Mouse (Mus musculus) heart, postnatal 0 days (tissue): ENCODE results near the gene Commd1.

Experiments used
- CTCF ChIP-seq: IDR thresholded peaks from 2 replicates; pipeline ENCODE4 v1.5.1; 2016; ENCODE audit warnings: antibody characterized with exemption, control low read depth, low read depth
- EP300 ChIP-seq: IDR thresholded peaks from 2 replicates; pipeline ENCODE4 v1.6.1; 2016; ENCODE audit warnings: antibody characterized with exemption, low read depth

GRCm38 (mm10) chr11:22893075-22893474 lies 89.1 kb downstream of the Commd1 start:
- TF ChIP-seq CTCF (no peak), EP300 (no peak)
